Mouse (Mus musculus) ES-E14 (cell line): ENCODE measurements around the gene Cdipt. TPM values are rescaled to one million over a fixed set of nuclear protein-coding genes. Genes with fewer than 3 reads are reported as not detected.

Experiments
- DNase-seq: peaks from one replicate; pipeline ENCODE4 v3.0.0-alpha.2; 2013; ENCODE audit warnings: low read depth, low spot score
- H3K27ac ChIP-seq: 2 replicates; pipeline ENCODE4 v1.5.1; 2012; ENCODE audit warnings: low read depth, mild to moderate bottlenecking, low read length, moderate library complexity, mixed read lengths; ENCODE audit not compliant: poor library complexity, insufficient read depth, severe bottlenecking
- H3K36me3 ChIP-seq: 2 replicates; pipeline ENCODE4 v1.6.1; 2012; ENCODE audit warnings: mild to moderate bottlenecking, low read length, moderate library complexity, mixed read lengths; ENCODE audit not compliant: control insufficient read depth, poor library complexity, insufficient read depth, severe bottlenecking
- H3K4me1 ChIP-seq, 2 experiments: fragments of 150-350 bp in 1 of 2; sonication (generic) in 1 of 2; 2 replicates each; pipeline ENCODE4 v1.6.1; 2012; ENCODE audit warnings: low read length in 2 of 2, mild to moderate bottlenecking in 1 of 2, mixed read lengths in 1 of 2; ENCODE audit not compliant: control insufficient read depth in 2 of 2, insufficient read depth in 2 of 2, poor library complexity in 1 of 2
- H3K4me3 ChIP-seq, 2 experiments: fragments of 150-350 bp in 1 of 2; sonication (generic) in 1 of 2; 2 replicates each; pipeline ENCODE4 v1.5.1; 2012; ENCODE audit warnings: low read length in 2 of 2, low read depth in 1 of 2, mild to moderate bottlenecking in 1 of 2, mixed read lengths in 1 of 2; ENCODE audit not compliant: insufficient read depth in 1 of 2, poor library complexity in 1 of 2, severe bottlenecking in 1 of 2
- H3K9ac ChIP-seq: 2 replicates; pipeline ENCODE4 v1.6.1; 2012; ENCODE audit warnings: low read depth, mild to moderate bottlenecking, low read length, mixed read lengths; ENCODE audit not compliant: poor library complexity, insufficient read depth, severe bottlenecking
- H3K9me3 ChIP-seq: fragments of 150-350 bp; sonication (generic); 2 replicates; pipeline ENCODE4 v1.6.1; 2012; ENCODE audit warnings: low read depth, mild to moderate bottlenecking, low read length; ENCODE audit not compliant: control insufficient read depth, insufficient read depth
- CHD2 ChIP-seq: IDR thresholded peaks from 2 replicates; pipeline ENCODE4 v1.6.1; 2014; ENCODE audit warnings: mild to moderate bottlenecking, low read depth, low read length, inconsistent platforms
- HCFC1 ChIP-seq: IDR thresholded peaks from 2 replicates; pipeline ENCODE4 v1.6.1; 2012; ENCODE audit warnings: low read length, inconsistent platforms, borderline replicate concordance; ENCODE audit not compliant: insufficient read depth
- MAFK ChIP-seq: IDR thresholded peaks from 2 replicates; pipeline ENCODE4 v1.6.1; 2014; ENCODE audit warnings: mild to moderate bottlenecking, low read depth, low read length, inconsistent platforms; ENCODE audit not compliant: insufficient read depth
- ZC3H11A ChIP-seq: IDR thresholded peaks from 2 replicates; pipeline ENCODE4 v1.6.1; 2012; ENCODE audit warnings: low read depth, mild to moderate bottlenecking, inconsistent platforms, low read length, borderline replicate concordance
- ZNF384 ChIP-seq: IDR thresholded peaks from 2 replicates; pipeline ENCODE4 v1.6.1; 2012; ENCODE audit warnings: low read depth, low read length, inconsistent platforms
- in situ Hi-C, 2 experiments: fragments of 600-800 bp; cut with MboI; formaldehyde crosslinking; loops; one replicate each; pipeline ENCODE4 v1.15.1; 2025; ENCODE audit warnings: low sequenced_read_pairs in 2 of 2, inconsistent platforms in 1 of 2; ENCODE audit not compliant: unreplicated experiment in 2 of 2
- total RNA-seq: library from RNA; depleted of rRNA; stranded (reverse); fragments of 300-350 nt; gene quantifications from 2 replicates; pipeline ENCODE4 v1.2.3, GENCODE M21; 2012

Cdipt gene
- total RNA-seq, 1 experiment = 106 TPM

DNA sequence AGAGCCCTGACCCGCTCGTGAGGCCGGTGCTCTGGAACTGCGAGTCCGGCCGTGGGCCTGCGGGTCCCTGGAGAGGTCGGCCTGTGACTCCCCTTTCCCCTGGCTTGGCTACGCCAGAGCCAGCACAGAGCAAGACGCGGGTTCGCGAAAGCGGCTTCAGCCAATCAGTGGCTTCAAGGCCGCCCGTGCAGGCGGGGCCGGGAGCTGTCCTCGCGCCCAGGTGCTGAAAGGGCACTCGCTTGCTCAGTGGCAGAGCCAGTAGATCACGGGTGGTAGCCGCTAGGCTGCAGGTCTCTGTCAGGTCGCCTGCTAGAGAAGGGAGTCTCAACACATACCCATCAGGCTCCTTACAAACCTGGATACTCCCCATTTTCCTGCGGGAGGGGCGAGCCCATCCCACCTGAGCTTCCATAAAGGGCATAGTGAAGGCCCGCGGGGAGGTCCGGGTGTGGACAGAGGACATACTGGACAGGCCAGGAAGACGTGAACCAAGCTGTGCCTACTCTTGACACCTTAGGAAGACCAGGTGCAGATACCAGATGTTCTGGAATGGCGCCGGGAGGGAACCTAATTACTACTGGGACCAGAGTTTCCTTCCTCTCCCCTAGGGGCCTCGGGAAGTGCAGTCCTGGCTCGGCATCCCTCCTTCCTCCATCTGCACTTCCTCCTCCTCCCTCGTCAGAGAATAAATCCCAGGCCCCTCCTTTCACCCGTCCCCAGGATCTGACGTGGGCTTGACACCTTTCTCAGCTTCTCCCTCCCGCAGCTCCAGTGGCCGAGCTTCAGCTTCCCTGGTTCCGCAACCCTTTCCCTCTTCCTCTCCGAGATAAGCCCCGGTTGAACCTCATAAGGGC is 25.7 kb upstream of the Cdipt start, which contains the start of gene Sez6l2:
Gene Sez6l2 (plus strand): TSS at position 771 of the 854 bp plus-strand sequence.
- H3K4me1 ChIP-seq = peaks cover 0 to 9% of the 10 kb centered on the region in 2 experiments; a peak in 1 of 4 replicates
- H3K4me3 ChIP-seq = peak within 1 kb of the TSS; percentile 71 to 76
- H3K36me3 ChIP-seq = no peaks in the 10 kb centered on the region
- peak within 1 kb of the TSS; percentile 53 for H3K9ac ChIP-seq
- peak; percentile 73 for DNase-seq
- H3K27ac ChIP-seq = no peak within 1 kb of the TSS
- H3K9me3 ChIP-seq = no peaks in the 10 kb centered on the region
- in situ Hi-C loops = no loop called here
- TF ChIP-seq HCFC1 (0 out of 2 replicates have a peak, but pooled peaks have one; percentile 14), MAFK (no peak), ZNF384 (no peak), CHD2 (no peak), ZC3H11A (no peak)

DNA sequence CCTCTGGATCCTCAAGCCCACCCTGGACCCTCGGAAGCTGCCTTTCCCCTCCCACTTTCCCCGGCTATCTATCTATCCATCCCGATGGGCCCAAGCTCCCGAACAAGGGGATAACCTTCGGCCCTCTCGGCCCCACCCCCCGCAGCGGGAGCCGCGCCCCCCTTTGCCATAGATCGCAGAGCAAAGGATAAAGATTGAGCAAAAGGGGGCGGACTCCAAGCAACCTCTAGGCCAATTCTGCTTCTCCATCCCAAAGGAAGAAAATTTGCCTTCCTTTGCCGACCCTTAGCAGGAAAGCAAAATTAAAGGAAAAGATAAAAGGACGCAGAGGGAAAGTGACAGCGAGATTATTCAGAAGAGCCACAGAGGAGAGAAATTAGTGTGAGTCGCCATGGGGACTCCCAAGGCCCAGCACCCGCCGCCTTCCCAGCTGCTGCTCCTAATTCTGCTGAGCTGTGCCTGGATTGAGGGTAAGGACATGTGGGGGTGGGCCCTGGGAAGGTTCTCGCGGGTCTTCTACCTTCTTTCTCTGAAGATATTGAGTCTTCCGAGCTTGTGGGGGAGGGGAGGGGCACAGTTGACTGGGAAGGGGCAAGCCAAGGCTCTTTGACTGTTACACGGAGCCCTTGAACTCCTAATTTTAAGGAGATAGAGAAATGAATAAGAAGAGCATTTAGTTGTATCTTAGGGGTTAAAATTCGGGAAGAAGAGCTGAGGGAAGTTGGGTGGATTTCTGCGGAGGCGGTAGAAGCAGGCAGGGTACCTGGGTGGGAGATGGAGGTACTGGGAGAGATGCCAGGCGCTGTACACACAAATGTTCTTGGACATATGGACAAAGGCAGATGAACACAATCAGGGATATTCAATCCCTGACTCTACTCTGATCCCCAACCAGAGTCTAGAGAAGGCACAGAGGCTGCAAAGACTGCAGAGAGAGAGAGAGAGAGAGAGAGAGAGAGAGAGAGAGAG is 24.8 kb upstream of the Cdipt start:
- Histone ChIP-seq H3K27ac (no peak overlapping the region), H3K9me3 (no peaks in the 10 kb centered on the region), H3K9ac (no peak overlapping the region), H3K4me3 (peak overlapping the region; percentile 21 to 76), H3K36me3 (no peaks in the 10 kb centered on the region), H3K4me1 (peaks cover 0 to 9% of the 10 kb centered on the region in 2 experiments; a peak in 1 of 4 replicates)
- no peak for DNase-seq
- TF ChIP-seq HCFC1 = no peak
- TF ChIP-seq ZC3H11A = no peak
- no peak for TF ChIP-seq CHD2
- TF ChIP-seq ZNF384 = no peak
- TF ChIP-seq MAFK = no peak
- in situ Hi-C loops = no loop called here

DNA sequence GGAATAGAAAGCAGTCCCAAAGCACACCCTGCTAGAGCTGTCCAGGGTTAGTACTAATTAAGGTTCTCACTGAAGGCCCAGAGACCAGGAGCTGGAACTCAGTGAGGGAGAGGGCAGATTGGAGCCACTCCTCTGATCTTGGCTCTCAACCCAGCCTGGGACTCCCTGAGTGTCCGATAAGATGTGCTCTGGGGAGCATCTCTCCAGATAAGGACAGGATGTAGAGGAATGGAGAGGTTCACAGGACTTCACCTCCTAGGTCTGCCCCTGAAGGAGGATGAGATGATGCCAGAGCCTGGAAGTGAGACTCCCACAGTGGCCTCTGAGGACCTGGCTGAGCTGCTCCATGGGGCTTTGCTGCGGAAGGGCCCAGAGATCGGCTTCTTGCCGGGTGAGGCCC is 24.0 kb upstream of the Cdipt start:
- Histone ChIP-seq H3K36me3 (no peaks in the 10 kb centered on the region), H3K4me1 (peaks cover 0 to 9% of the 10 kb centered on the region in 2 experiments; a peak in 1 of 4 replicates), H3K9me3 (no peaks in the 10 kb centered on the region), H3K9ac (no peak overlapping the region), H3K27ac (no peak overlapping the region), H3K4me3 (no peak overlapping the region)
- in situ Hi-C loops = no loop called here
- DNase-seq = no peak
- no peak for TF ChIP-seq ZNF384
- no peak for TF ChIP-seq ZC3H11A
- no peak for TF ChIP-seq CHD2
- no peak for TF ChIP-seq HCFC1
- TF ChIP-seq MAFK = no peak

DNA sequence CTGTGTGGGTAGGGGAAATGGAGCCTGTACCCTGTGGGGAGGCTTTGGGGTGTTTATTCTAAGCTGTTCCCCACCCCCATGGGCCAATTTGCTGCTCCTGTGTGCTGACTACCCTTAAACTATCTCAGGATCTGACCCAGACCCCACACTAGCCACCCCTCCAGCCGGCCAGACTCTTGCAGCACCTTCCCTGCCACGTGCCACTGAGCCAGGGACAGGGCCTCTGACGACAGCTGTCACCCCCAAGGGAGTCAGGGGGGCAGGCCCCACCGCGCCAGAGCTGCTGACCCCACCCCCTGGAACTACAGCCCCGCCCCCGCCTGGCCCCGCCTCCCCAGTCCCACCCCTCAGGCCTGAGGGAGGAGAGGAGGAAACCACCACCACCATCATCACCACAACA is 23.1 kb upstream of the Cdipt start:
- Histone ChIP-seq H3K27ac (no peak overlapping the region), H3K9ac (no peak overlapping the region), H3K4me1 (peaks cover 0 to 9% of the 10 kb centered on the region in 2 experiments; a peak in 1 of 4 replicates), H3K9me3 (no peaks in the 10 kb centered on the region), H3K4me3 (no peak overlapping the region), H3K36me3 (no peaks in the 10 kb centered on the region)
- no peak for DNase-seq
- no peak for TF ChIP-seq ZNF384
- in situ Hi-C loops = no loop called here
